Mouse (Mus musculus): ENCODE results near the gene Dop1b. TPM values are rescaled to one million over a fixed set of nuclear protein-coding genes. Genes with fewer than 3 reads are reported as not detected.
"Not testable (repeated sequence)": the region's sequence is repeated elsewhere in the genome, so short reads cannot be mapped to it uniquely, and the experiment has no call there.

The Dop1b gene
- polyA plus RNA-seq, 1 experiment from 2014 or later, result 11.7 TPM

- ATAC-seq (ENCODE audit: low FRiP score) (no peak), DNase-seq (ENCODE audit: low spot score, missing footprints) (no peak)
Observed at GRCm38 (mm10) chr16:93824799-93825198, 113.1 kb downstream of the Dop1b start.

DNA sequence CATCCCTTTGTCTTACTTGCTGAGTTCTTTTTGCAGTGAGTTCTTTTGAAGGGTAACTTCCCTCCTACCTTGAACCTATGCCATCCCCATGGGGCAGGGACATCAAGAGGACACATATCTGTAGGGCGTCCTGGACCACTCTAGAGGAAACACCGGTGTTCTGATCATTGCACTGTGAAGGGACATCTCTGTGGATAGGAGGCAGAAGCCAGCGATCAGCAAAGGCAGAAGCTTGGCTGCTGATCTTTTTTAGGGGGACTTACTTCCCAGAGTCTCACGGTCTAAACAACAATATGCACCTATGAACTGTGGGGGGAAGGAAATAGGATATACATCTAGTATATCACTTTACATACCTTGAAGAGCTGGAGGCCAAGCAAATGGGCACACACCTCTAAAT, 113.8 kb downstream of the Dop1b start:
- no peaks in the 10 kb centered on the region for H3K27me3 ChIP-seq (ENCODE audit: control insufficient read depth, insufficient read depth, low read length)
- 89% methylated on average over 4 of the region's 4 CpGs for WGBS
- ATAC-seq (ENCODE audit: low FRiP score) (no peak), DNase-seq (ENCODE audit: low spot score, missing footprints) (no peak)
- H3K9me3 ChIP-seq (ENCODE audit: control insufficient read depth, low read length), result peaks cover 8% of the 10 kb centered on the region; the same call in 1 of the 2 replicates
- H3K27ac ChIP-seq (ENCODE audit: low read depth, low read length), result no peak overlapping the region
- H3K4me2 ChIP-seq, result no peak overlapping the region
- no peak overlapping the region for H3K4me3 ChIP-seq (ENCODE audit: low read depth, low read length)
- H3K36me3 ChIP-seq (ENCODE audit: control insufficient read depth, insufficient read depth, low read length), result no peaks in the 10 kb centered on the region
- no peak overlapping the region for H3K9ac ChIP-seq (ENCODE audit: low read length)
- H3K4me1 ChIP-seq (ENCODE audit: control insufficient read depth, insufficient read depth, low read length), result no peaks in the 10 kb centered on the region

More at GRCm38 (mm10) chr16:93824799-93825198, 113.1 kb downstream of the Dop1b start:
- Histone ChIP-seq H3K27me3 (ENCODE audit: control insufficient read depth, insufficient read depth, low read length) (no peaks in the 10 kb centered on the region), H3K9ac (ENCODE audit: low read length) (no peak overlapping the region), H3K9me3 (ENCODE audit: control insufficient read depth, low read length) (peaks cover 8% of the 10 kb centered on the region; the same call in 1 of the 2 replicates), H3K4me1 (ENCODE audit: control insufficient read depth, insufficient read depth, low read length) (no peaks in the 10 kb centered on the region), H3K27ac (ENCODE audit: low read depth, low read length) (no peak overlapping the region), H3K4me2 (no peak overlapping the region), H3K4me3 (ENCODE audit: low read depth, low read length) (no peak overlapping the region), H3K36me3 (ENCODE audit: control insufficient read depth, insufficient read depth, low read length) (no peaks in the 10 kb centered on the region)
- 85% methylated on average over 4 of the region's 4 CpGs for WGBS

GRCm38 (mm10) chr16:93826054-93826453, 114.3 kb downstream of the Dop1b start:
- Histone ChIP-seq H3K4me3 (ENCODE audit: low read depth, low read length) (no peak overlapping the region), H3K27me3 (ENCODE audit: control insufficient read depth, insufficient read depth, low read length) (no peaks in the 10 kb centered on the region; the same call in 1 of the 2 replicates), H3K4me1 (ENCODE audit: control insufficient read depth, insufficient read depth, low read length) (no peaks in the 10 kb centered on the region), H3K9ac (ENCODE audit: low read length) (no peak overlapping the region), H3K9me3 (ENCODE audit: control insufficient read depth, low read length) (peaks cover 8% of the 10 kb centered on the region; the same call in 1 of the 2 replicates), H3K4me2 (no peak overlapping the region), H3K36me3 (ENCODE audit: control insufficient read depth, insufficient read depth, low read length) (no peaks in the 10 kb centered on the region), H3K27ac (ENCODE audit: low read depth, low read length) (no peak overlapping the region)
- WGBS, result 69% methylated on average over 11 of the region's 11 CpGs
- ATAC-seq (ENCODE audit: low FRiP score) (no peak), DNase-seq (ENCODE audit: low spot score, missing footprints) (no peak)

DNA sequence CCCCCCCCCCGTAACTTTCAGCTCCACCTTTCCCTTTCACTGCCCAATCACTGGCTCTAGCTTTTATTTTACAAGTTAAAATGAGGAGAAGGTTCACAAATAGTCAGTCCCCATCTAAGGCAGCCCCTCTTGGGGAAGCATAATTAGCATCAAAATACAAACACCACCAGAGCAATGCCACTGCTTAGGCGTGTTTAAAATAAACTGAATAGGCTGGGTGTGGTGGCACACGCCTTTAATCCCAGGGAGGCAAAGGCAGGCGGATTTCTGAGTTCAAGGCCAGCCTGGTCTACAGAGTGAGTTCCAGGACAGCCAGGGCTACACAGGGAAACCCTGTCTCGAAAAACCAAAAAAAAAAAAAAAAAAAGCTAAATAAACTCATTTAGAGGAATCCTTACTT, 114.8 kb downstream of the Dop1b start:
- not testable (repeated sequence) for H3K9me3 ChIP-seq (ENCODE audit: control insufficient read depth, low read length); H3K36me3 ChIP-seq (ENCODE audit: control insufficient read depth, insufficient read depth, low read length); H3K27ac ChIP-seq (ENCODE audit: low read depth, low read length); H3K4me1 ChIP-seq (ENCODE audit: control insufficient read depth, insufficient read depth, low read length); ATAC-seq (ENCODE audit: low FRiP score); DNase-seq (ENCODE audit: low spot score, missing footprints); H3K4me3 ChIP-seq (ENCODE audit: low read depth, low read length); H3K27me3 ChIP-seq (ENCODE audit: control insufficient read depth, insufficient read depth, low read length); H3K4me2 ChIP-seq; H3K9ac ChIP-seq (ENCODE audit: low read length)
- 34% methylated on average over 5 of the region's 5 CpGs for WGBS

GRCm38 (mm10) chr16:93826909-93827308, 115.2 kb downstream of the Dop1b start:
- 86% methylated on average over 6 of the region's 6 CpGs for WGBS

DNA sequence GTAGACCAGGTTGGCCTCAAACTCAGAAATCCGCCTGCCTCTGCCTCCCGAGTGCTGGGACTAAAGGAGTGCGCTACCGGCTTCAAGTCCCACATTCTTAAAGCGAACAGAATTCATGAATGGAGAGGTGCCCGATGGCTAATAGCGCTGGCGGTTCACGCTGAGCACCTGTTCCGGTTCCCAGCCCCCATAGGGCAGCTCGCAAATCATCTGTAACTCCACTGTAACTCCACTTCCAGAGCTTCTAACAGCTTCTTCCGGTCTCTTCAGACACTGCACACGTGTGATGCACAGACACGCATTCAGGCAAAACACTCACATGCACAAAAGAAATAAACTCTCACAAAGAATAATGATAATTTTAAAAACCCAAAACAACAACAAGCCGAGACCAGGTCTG, 117.8 kb downstream of the Dop1b start:
- H3K4me1 ChIP-seq (ENCODE audit: control insufficient read depth, insufficient read depth, low read length), result peaks cover 6% of the 10 kb centered on the region
- DNase-seq (ENCODE audit: low spot score, missing footprints) (no peak), ATAC-seq (ENCODE audit: low FRiP score) (no peak)
- H3K4me2 ChIP-seq, result no peak overlapping the region
- H3K27ac ChIP-seq (ENCODE audit: low read depth, low read length), result no peak overlapping the region
- WGBS, result 96% methylated on average over 15 of the region's 15 CpGs
- H3K9ac ChIP-seq (ENCODE audit: low read length), result no peak overlapping the region
- H3K27me3 ChIP-seq (ENCODE audit: control insufficient read depth, insufficient read depth, low read length), result no peaks in the 10 kb centered on the region; the same call in 1 of the 2 replicates
- H3K4me3 ChIP-seq (ENCODE audit: low read depth, low read length), result no peak overlapping the region
- no peaks in the 10 kb centered on the region for H3K9me3 ChIP-seq (ENCODE audit: control insufficient read depth, low read length)
- no peaks in the 10 kb centered on the region for H3K36me3 ChIP-seq (ENCODE audit: control insufficient read depth, insufficient read depth, low read length)

More at GRCm38 (mm10) chr16:93826909-93827308, 115.2 kb downstream of the Dop1b start:
- H3K4me2 ChIP-seq, result no peak overlapping the region
- no peak for DNase-seq (ENCODE audit: low spot score, missing footprints)
- H3K27ac ChIP-seq (ENCODE audit: low read depth, low read length), result no peak overlapping the region
- no peak overlapping the region for H3K4me3 ChIP-seq (ENCODE audit: low read depth, low read length)
- no peak overlapping the region for H3K9ac ChIP-seq (ENCODE audit: low read length)
- H3K9me3 ChIP-seq (ENCODE audit: control insufficient read depth, low read length), result peaks cover 8% of the 10 kb centered on the region; the same call in 1 of the 2 replicates
- H3K4me1 ChIP-seq (ENCODE audit: control insufficient read depth, insufficient read depth, low read length), result no peaks in the 10 kb centered on the region
- no peak for ATAC-seq (ENCODE audit: low FRiP score)
- no peaks in the 10 kb centered on the region for H3K36me3 ChIP-seq (ENCODE audit: control insufficient read depth, insufficient read depth, low read length)
- H3K27me3 ChIP-seq (ENCODE audit: control insufficient read depth, insufficient read depth, low read length), result no peaks in the 10 kb centered on the region; the same call in 1 of the 2 replicates

GRCm38 (mm10) chr16:93830071-93830470, 118.4 kb downstream of the Dop1b start:
- no peak for DNase-seq (ENCODE audit: low spot score, missing footprints)

DNA sequence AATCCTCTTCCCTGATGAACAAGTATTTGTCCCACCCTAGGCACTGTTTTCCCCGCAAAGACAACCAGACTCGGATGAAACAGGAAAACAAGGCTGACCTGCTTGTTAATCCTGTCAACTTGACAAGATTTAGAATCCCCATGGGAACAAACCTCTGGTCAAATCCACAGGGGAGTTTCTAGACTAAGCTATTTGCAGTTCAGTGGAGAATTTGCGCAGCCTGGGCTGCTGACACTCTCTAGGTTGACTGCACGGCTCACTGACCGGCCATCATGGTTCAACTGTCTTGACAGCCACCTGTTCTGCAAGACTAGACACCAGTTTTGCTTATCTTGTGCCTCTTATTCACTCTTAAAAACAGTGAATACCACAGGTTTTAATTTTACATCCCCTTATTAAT, 119.2 kb downstream of the Dop1b start:
- DNase-seq (ENCODE audit: low spot score, missing footprints) (no peak), ATAC-seq (ENCODE audit: low FRiP score) (no peak)
- H3K27me3 ChIP-seq (ENCODE audit: control insufficient read depth, insufficient read depth, low read length), result no peaks in the 10 kb centered on the region; the same call in 1 of the 2 replicates
- no peaks in the 10 kb centered on the region; the same call in 1 of the 2 replicates for H3K36me3 ChIP-seq (ENCODE audit: control insufficient read depth, insufficient read depth, low read length)
- no peaks in the 10 kb centered on the region for H3K9me3 ChIP-seq (ENCODE audit: control insufficient read depth, low read length)
- no peak overlapping the region for H3K9ac ChIP-seq (ENCODE audit: low read length)
- no peak overlapping the region for H3K4me3 ChIP-seq (ENCODE audit: low read depth, low read length)
- H3K4me2 ChIP-seq, result no peak overlapping the region
- peaks cover 6% of the 10 kb centered on the region for H3K4me1 ChIP-seq (ENCODE audit: control insufficient read depth, insufficient read depth, low read length)
- WGBS, result 64% methylated on average over 5 of the region's 5 CpGs
- no peak overlapping the region for H3K27ac ChIP-seq (ENCODE audit: low read depth, low read length)

More at GRCm38 (mm10) chr16:93830071-93830470, 118.4 kb downstream of the Dop1b start:
- no peak overlapping the region for H3K9ac ChIP-seq (ENCODE audit: low read length)
- WGBS, result 92% methylated on average over 9 of the region's 9 CpGs
- H3K4me2 ChIP-seq, result no peak overlapping the region
- no peaks in the 10 kb centered on the region for H3K9me3 ChIP-seq (ENCODE audit: control insufficient read depth, low read length)
- H3K36me3 ChIP-seq (ENCODE audit: control insufficient read depth, insufficient read depth, low read length), result no peaks in the 10 kb centered on the region
- no peak overlapping the region for H3K4me3 ChIP-seq (ENCODE audit: low read depth, low read length)
- H3K4me1 ChIP-seq (ENCODE audit: control insufficient read depth, insufficient read depth, low read length), result peaks cover 6% of the 10 kb centered on the region
- no peak overlapping the region for H3K27ac ChIP-seq (ENCODE audit: low read depth, low read length)
- H3K27me3 ChIP-seq (ENCODE audit: control insufficient read depth, insufficient read depth, low read length), result no peaks in the 10 kb centered on the region; the same call in 1 of the 2 replicates
- ATAC-seq (ENCODE audit: low FRiP score), result no peak

DNA sequence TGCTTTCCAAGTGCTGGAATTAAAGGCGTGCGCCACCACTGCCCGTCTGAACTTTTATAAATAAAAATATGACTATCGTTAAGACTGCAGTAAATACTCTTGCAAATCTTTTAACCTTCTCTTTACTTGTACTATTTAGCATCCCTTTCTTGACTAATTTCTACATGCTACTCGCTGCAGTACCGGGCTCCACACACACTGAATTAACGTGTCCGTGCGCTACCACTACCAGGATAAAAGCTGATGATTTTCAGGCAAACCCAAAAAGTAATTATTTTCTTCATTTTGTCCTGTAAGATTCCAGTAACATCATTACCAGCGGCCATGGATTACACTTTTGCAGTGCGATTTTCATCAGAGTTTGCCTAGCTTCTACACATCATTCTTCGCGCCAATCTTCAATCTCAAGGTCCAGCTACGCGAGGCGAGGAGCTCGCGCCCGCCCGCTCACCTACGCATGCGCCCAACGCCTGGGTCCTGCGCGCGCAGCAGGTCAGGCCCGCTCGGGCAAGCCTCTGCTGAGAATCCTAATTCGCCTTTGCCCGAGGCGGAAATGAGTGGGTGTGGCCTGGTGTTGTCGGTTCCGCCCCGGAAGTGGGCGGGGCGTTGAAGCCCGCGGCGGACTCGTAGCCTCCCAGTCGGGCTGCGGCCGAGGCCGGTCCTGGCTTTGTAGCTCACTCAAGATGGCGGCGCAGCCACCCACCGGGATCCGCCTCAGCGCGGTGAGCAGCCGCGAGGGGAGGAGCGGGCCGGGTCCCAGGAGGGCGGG, 120.1 kb downstream of the Dop1b start, which contains the start of gene Morc3:
Gene Morc3, plus strand, starts transcription at position 495 of the 769 bp plus-strand sequence.
- H3K9ac ChIP-seq (ENCODE audit: low read length), result peak within 1 kb of the TSS; percentile 93
- peak within 1 kb of the TSS; percentile 73 for H3K27ac ChIP-seq (ENCODE audit: low read depth, low read length)
- no peaks in the 10 kb centered on the region for H3K9me3 ChIP-seq (ENCODE audit: control insufficient read depth, low read length)
- peak within 1 kb of the TSS; percentile 84 for H3K4me3 ChIP-seq (ENCODE audit: low read depth, low read length)
- 11% methylated on average over 55 of the region's 55 CpGs for WGBS
- DNase-seq (ENCODE audit: low spot score, missing footprints) (peak; percentile 100), ATAC-seq (ENCODE audit: low FRiP score) (peak; percentile 98)
- no peaks in the 10 kb centered on the region; the same call in 1 of the 2 replicates for H3K36me3 ChIP-seq (ENCODE audit: control insufficient read depth, insufficient read depth, low read length)
- peak within 1 kb of the TSS; percentile 82 for H3K4me2 ChIP-seq
- H3K4me1 ChIP-seq (ENCODE audit: control insufficient read depth, insufficient read depth, low read length), result peaks cover 6% of the 10 kb centered on the region
- H3K27me3 ChIP-seq (ENCODE audit: control insufficient read depth, insufficient read depth, low read length), result no peaks in the 10 kb centered on the region; the same call in 1 of the 2 replicates
